Mouse (Mus musculus) heart, postnatal 10 days (tissue): Measurements from ENCODE around the gene Rbms3. TPM values are rescaled to one million over a fixed set of nuclear protein-coding genes. Genes with fewer than 3 reads are reported as not detected.

Experiments
- DNase-seq, 2 experiments: peaks; one replicate each; pipeline ENCODE4 v3.0.0; 2021
- intact Hi-C: fragments of 180-260 bp; cut with DNase I; formaldehyde crosslinking; loops from one replicate; pipeline ENCODE4 v1.15.1; 2025
- total RNA-seq, 2 experiments: library from RNA; stranded (reverse); gene quantifications; 2 replicates each; pipeline ENCODE4 v1.2.3; 2021

The Rbms3 gene
- total RNA-seq, 2 experiments from 2014 or later, result 24.9 to 25.0 TPM

- intact Hi-C loops, result no loop called here
- DNase-seq, result no peak
These were observed 495.7 kb downstream of the Rbms3 start for GRCm38 (mm10) chr9:117134043-117134442.

- peak in 1 of 2 experiments; percentile 28 for DNase-seq
- intact Hi-C loops, result no loop called here
These were observed 502.9 kb downstream of the Rbms3 start for GRCm38 (mm10) chr9:117126816-117127215.

- intact Hi-C loops, result no loop called here
These were observed 503.9 kb downstream of the Rbms3 start for GRCm38 (mm10) chr9:117125844-117126243.

GRCm38 (mm10) chr9:117121572-117121971, 508.1 kb downstream of the Rbms3 start:
- intact Hi-C loops, result no loop called here
- DNase-seq, result no peak

More at GRCm38 (mm10) chr9:117125844-117126243, 503.9 kb downstream of the Rbms3 start:
- no peak for DNase-seq

GRCm38 (mm10) chr9:117117181-117117729, 512.5 kb downstream of the Rbms3 start:
- intact Hi-C loops, result no loop called here
- no peak for DNase-seq

- intact Hi-C loops, result no loop called here
- DNase-seq, result no peak
These were observed 514.1 kb downstream of the Rbms3 start for GRCm38 (mm10) chr9:117115609-117116008.

- intact Hi-C loops, result no loop called here
These were observed 516.1 kb downstream of the Rbms3 start for GRCm38 (mm10) chr9:117113592-117113991.

GRCm38 (mm10) chr9:117107926-117108325, 521.8 kb downstream of the Rbms3 start:
- DNase-seq, result no peak
- intact Hi-C loops, result no loop called here

More at GRCm38 (mm10) chr9:117113592-117113991, 516.1 kb downstream of the Rbms3 start:
- DNase-seq, result no peak

GRCm38 (mm10) chr9:117102198-117102930, 527.3 kb downstream of the Rbms3 start:
- no peak for DNase-seq
- intact Hi-C loops, result no loop called here

- no peak for DNase-seq
- intact Hi-C loops, result no loop called here
These were observed 529.5 kb downstream of the Rbms3 start for GRCm38 (mm10) chr9:117100181-117100580.

- intact Hi-C loops, result no loop called here
- DNase-seq, result no peak
These were observed 536.2 kb downstream of the Rbms3 start for GRCm38 (mm10) chr9:117093551-117093950.

GRCm38 (mm10) chr9:117092177-117092555, 537.5 kb downstream of the Rbms3 start:
- intact Hi-C loops, result no loop called here
- no peak for DNase-seq

- intact Hi-C loops, result no loop called here
- DNase-seq, result no peak
These were observed 538.2 kb downstream of the Rbms3 start for GRCm38 (mm10) chr9:117091253-117092176.

GRCm38 (mm10) chr9:117089409-117090147, 540.1 kb downstream of the Rbms3 start:
- intact Hi-C loops, result no loop called here
- DNase-seq, result no peak

- intact Hi-C loops, result no loop called here
- DNase-seq, result no peak
These were observed 541.4 kb downstream of the Rbms3 start for GRCm38 (mm10) chr9:117088309-117088708.

- intact Hi-C loops, result no loop called here
- no peak for DNase-seq
These were observed 544.0 kb downstream of the Rbms3 start for GRCm38 (mm10) chr9:117085706-117086105.

GRCm38 (mm10) chr9:117084471-117084870, 545.2 kb downstream of the Rbms3 start:
- intact Hi-C loops, result no loop called here
- no peak for DNase-seq

- intact Hi-C loops, result no loop called here
- no peak for DNase-seq
These were observed 550.2 kb downstream of the Rbms3 start for GRCm38 (mm10) chr9:117079471-117079870.

- no peak for DNase-seq
- intact Hi-C loops, result no loop called here
These were observed 552.2 kb downstream of the Rbms3 start for GRCm38 (mm10) chr9:117077548-117077947.

- intact Hi-C loops, result no loop called here
- no peak for DNase-seq
These were observed 552.9 kb downstream of the Rbms3 start for GRCm38 (mm10) chr9:117076785-117077184.
